Mouse (Mus musculus): ENCODE data around the gene Ccnd1. TPM values are rescaled to one million over a fixed set of nuclear protein-coding genes. Genes with fewer than 3 reads are reported as not detected.

Ccnd1 gene
- 127 and 134 TPM in 2 replicates for polyA plus RNA-seq (2015; fragmentation: Nextera tagmentation; extraction: Ambion mirVana)

DNA sequence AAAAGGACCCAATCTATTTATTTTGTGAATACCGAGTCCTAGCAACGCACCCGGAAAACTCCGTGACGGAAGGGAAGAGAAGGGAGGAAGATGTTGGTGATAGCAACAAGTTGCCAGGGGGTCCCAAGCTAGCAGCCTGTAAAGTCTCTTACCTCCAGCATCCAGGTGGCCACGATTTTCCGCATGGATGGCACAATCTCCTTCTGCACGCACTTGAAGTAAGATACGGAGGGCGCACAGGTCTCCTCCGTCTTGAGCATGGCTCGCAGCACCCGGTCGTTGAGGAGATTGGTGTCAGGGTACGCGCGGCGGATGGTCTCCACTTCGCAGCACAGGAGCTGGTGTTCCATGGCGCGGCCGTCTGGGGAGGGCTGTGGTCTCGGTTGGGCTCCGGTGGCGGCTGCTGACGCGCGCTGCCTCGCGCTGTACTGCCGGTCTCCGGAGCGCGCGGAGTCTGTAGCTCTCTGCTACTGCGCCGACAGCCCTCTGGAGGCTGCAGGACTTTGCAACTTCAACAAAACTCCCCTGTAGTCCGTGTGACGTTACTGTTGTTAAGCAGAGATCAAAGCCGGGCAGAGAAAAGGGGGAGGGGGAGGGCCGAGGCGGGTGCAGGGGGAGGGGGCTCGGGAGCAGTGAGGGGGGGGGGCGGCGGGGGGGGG lies at the start of gene Ccnd1:
TSS of gene Ccnd1 (minus strand) at position 582 of the 659 bp plus-strand sequence.
- Histone ChIP-seq H3K9ac (peak within 1 kb of the TSS; percentile 80), H3K4me3 (peak within 1 kb of the TSS; percentile 61), H3K36me3 (peaks cover 24% of the 10 kb centered on the region), H3K4me1 (peaks cover 65% of the 10 kb centered on the region), H3K27me3 (peaks cover 18% of the 10 kb centered on the region), H3K9me3 (no peaks in the 10 kb centered on the region), H3K4me2 (peak within 1 kb of the TSS; percentile 92), H3K27ac (peak within 1 kb of the TSS; percentile 98)
- peak; percentile 43 for ATAC-seq (ENCODE audit: borderline replicate concordance, extremely low read depth, low FRiP score, low TSS enrichment)
- WGBS = 1% methylated on average over 39 of the region's 45 CpGs

DNA sequence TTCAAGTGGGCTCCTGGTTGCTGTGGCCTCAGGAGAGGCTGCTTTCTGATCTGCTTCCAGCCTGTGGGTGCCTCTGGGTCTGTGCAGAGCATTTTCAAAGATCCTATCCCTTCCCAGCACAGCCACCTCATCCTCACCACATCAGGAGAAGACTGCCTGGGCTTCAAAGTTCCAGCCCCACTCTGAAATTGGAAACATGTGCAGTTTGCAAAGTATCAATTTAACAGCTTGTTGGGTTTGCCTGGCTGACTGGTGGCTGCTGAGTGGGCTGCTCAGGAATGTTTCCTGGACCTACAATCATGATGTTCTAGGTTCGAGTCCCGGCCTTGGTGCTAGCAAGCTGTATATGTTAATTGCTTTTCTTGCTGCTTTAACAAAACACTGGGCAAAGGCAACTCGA lies 49.1 kb upstream of the Ccnd1 start:
- no peak for ATAC-seq (ENCODE audit: borderline replicate concordance, extremely low read depth, low FRiP score, low TSS enrichment)
- H3K4me2 ChIP-seq = no peak overlapping the region
- H3K4me1 ChIP-seq = no peaks in the 10 kb centered on the region
- H3K27ac ChIP-seq = no peak overlapping the region
- H3K4me3 ChIP-seq = no peak overlapping the region
- no peak overlapping the region for H3K9ac ChIP-seq
- H3K9me3 ChIP-seq = no peaks in the 10 kb centered on the region
- WGBS = 58% methylated on average over 3 of the region's 3 CpGs
- H3K27me3 ChIP-seq = no peaks in the 10 kb centered on the region
- H3K36me3 ChIP-seq = no peaks in the 10 kb centered on the region

DNA sequence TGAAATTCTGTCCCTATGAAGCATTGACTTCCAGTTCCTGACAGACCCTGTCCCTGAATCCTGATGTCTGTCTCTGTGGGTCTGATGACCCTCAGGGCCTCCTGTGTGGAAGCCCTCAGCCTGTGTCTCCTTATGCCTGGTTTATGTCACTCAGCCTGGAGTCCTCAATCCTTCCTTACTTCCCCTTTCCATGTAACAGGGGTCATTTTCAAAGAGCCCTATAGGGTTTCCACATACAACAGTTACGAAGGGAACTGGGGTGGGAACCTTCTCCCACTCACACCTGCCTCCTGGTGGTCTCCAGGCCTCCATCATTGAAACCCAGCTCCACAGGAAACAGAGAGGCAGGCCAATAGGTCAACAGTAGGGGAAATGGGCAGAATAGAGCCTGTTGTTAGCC lies 45.4 kb upstream of the Ccnd1 start:
- Histone ChIP-seq H3K4me2 (no peak overlapping the region), H3K36me3 (no peaks in the 10 kb centered on the region), H3K9me3 (no peaks in the 10 kb centered on the region), H3K27me3 (no peaks in the 10 kb centered on the region), H3K4me1 (peaks cover 5% of the 10 kb centered on the region; the same call in 1 of the 2 replicates), H3K9ac (no peak overlapping the region), H3K4me3 (no peak overlapping the region), H3K27ac (no peak overlapping the region)
- 78% methylated on average over 1 of the region's 1 CpGs for WGBS
- ATAC-seq (ENCODE audit: borderline replicate concordance, extremely low read depth, low FRiP score, low TSS enrichment) = no peak

DNA sequence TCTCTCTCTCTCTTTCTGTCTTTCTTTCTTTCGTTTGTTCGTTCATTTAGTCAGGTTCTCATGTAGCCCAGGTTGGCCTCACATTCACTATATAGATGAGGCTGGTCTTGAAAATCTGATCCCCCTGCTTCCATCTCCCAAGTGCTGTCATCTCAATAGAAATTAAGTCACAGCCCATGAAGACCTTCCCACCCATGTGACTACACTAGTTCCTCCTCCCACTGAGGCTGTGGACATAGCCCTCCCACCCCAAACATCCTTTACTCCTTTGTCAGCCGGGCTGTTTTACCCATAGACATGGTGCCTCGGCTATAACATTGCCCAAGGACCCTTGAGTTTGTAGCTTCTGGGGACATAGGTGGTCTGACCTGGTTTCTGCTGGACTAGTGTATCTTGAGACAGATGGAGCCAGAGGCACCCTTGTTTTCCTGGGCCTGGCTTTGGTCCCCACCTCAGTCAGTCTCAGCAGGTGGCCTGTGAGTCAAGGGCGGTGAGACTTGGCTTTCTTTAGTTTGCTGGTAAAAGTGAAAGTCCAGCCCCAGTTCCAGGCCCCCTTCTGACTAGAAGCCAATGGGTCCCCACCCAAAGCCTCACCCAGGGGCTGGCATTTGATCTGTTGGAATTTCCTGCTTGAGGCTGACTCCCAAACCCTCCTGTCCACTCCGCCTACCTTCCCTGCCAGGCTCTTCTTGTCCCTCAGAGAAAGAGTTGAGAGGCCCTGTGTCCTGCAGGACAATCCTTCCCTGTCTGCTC lies 42.8 kb upstream of the Ccnd1 start:
- peaks cover 5% of the 10 kb centered on the region; the same call in 1 of the 2 replicates for H3K4me1 ChIP-seq
- no peak overlapping the region for H3K4me3 ChIP-seq
- H3K36me3 ChIP-seq = no peaks in the 10 kb centered on the region
- H3K27me3 ChIP-seq = no peaks in the 10 kb centered on the region
- 85% methylated on average over 6 of the region's 6 CpGs for WGBS
- H3K27ac ChIP-seq = no peak overlapping the region
- H3K9me3 ChIP-seq = no peaks in the 10 kb centered on the region
- ATAC-seq (ENCODE audit: borderline replicate concordance, extremely low read depth, low FRiP score, low TSS enrichment) = no peak
- no peak overlapping the region for H3K9ac ChIP-seq
- H3K4me2 ChIP-seq = no peak overlapping the region

DNA sequence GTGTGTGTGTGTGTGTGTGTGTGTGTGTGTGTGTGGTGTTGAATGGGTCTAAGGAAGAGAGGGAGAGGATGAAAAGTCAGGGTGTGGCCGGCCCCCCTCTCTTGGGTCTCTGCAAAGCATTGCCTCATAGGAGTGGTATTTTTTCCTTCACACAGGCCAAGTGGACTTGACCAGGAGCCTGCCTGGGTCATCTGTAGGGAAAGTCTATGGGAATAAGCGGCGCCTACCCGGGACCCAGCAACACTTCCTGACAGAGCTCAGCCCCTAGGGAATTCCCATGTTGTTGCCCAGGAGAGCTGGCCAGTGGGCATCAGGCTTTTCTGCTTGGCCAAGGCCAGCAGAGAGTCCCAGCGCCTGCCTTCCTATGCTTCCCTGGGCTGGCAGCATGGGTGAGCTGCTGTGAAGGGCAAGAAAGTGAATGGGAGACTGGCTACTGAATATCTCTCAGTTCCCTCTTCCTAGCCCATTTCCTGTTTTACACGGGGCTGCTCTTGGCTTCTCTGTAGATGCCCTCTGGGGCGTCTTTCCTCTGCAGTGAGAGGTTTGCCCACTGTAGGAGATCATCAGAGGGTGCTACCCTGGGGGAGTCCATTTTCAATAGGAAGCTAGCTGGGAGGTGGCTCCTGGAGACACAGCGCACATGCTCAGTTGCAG lies 41.8 kb upstream of the Ccnd1 start:
- no peak overlapping the region for H3K4me2 ChIP-seq
- H3K9ac ChIP-seq = no peak overlapping the region
- ATAC-seq (ENCODE audit: borderline replicate concordance, extremely low read depth, low FRiP score, low TSS enrichment) = no peak
- no peak overlapping the region for H3K4me3 ChIP-seq
- H3K36me3 ChIP-seq = no peaks in the 10 kb centered on the region
- H3K27me3 ChIP-seq = no peaks in the 10 kb centered on the region
- no peaks in the 10 kb centered on the region for H3K9me3 ChIP-seq
- peaks cover 5% of the 10 kb centered on the region; the same call in 1 of the 2 replicates for H3K4me1 ChIP-seq
- WGBS = 65% methylated on average over 8 of the region's 8 CpGs
- peak overlapping the region; percentile 26; the same call in 1 of the 2 replicates for H3K27ac ChIP-seq

DNA sequence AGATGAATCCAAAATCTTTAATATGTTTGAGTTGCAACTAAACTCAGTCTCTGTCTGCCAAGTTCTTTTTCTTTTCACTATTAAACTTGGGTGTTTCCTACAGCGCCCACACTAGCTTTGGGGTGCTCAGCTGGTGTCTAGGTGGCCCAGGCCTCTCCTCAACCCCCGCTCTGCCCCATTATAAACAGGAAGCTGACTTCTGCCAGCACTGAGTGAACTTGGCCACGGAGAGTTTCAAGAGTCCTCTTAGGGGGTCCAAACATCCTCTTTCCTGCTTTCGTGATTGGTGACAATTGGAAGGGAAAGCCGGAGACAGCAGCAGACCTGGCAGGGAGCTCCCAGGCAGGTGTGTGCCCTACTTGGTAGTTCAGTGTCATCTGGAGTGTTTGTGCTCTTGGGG lies 40.1 kb upstream of the Ccnd1 start:
- Histone ChIP-seq H3K27me3 (no peaks in the 10 kb centered on the region), H3K27ac (peak overlapping the region; percentile 7; the same call in 1 of the 2 replicates), H3K9me3 (no peaks in the 10 kb centered on the region), H3K9ac (no peak overlapping the region), H3K4me1 (peaks cover 5% of the 10 kb centered on the region; the same call in 1 of the 2 replicates), H3K4me3 (no peak overlapping the region), H3K36me3 (no peaks in the 10 kb centered on the region), H3K4me2 (no peak overlapping the region)
- WGBS = 37% methylated on average over 5 of the region's 5 CpGs
- ATAC-seq (ENCODE audit: borderline replicate concordance, extremely low read depth, low FRiP score, low TSS enrichment) = no peak

DNA sequence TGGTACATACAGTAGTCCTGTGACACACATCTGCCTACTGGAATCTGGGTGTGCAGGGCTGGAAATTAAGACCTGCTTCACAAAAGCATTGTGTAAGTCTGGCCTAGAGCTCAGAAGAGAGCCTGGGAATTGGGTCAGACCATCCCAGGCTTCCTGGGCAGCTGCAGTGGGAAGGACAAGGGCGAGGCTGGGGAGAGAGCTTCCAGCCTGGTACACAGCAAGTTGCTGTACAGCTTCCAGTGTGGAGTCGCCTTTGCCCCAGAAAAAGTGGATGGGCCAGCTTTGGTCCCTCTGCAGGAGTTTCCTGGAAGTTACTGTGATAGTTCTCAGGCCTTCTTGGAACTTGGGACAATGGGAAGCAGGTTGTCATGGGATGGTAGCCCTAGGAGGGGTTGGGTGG lies 37.4 kb upstream of the Ccnd1 start:
- no peak overlapping the region for H3K27ac ChIP-seq
- peaks cover 5% of the 10 kb centered on the region; the same call in 1 of the 2 replicates for H3K4me1 ChIP-seq
- H3K9ac ChIP-seq = no peak overlapping the region
- H3K4me2 ChIP-seq = no peak overlapping the region
- no peak overlapping the region for H3K4me3 ChIP-seq
- no peaks in the 10 kb centered on the region for H3K27me3 ChIP-seq
- ATAC-seq (ENCODE audit: borderline replicate concordance, extremely low read depth, low FRiP score, low TSS enrichment) = no peak
- no peaks in the 10 kb centered on the region for H3K9me3 ChIP-seq
- H3K36me3 ChIP-seq = no peaks in the 10 kb centered on the region
- 59% methylated on average over 2 of the region's 2 CpGs for WGBS

DNA sequence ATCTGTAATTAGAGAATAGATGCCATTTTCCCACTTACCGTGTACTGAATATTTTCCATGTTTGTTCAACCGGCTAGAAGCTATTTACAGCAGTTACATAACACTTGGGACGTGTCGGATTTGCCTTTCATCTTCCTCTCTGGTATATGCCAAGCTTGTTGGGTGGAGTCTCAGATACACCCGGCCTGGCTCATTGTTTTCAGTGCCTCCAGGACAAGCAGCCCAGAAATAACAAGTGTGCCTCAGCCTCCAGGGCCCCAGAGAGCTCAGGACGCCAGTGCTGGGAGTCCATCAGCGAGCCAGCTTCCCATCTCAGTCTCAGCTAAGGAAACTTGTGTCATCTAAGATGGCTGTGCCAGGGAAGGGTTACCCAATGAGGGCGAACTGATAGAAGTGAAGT lies 33.7 kb upstream of the Ccnd1 start:
- Histone ChIP-seq H3K4me2 (no peak overlapping the region), H3K27me3 (no peaks in the 10 kb centered on the region), H3K4me3 (no peak overlapping the region), H3K4me1 (peaks cover 8% of the 10 kb centered on the region; the same call in 1 of the 2 replicates), H3K27ac (no peak overlapping the region), H3K36me3 (no peaks in the 10 kb centered on the region), H3K9me3 (no peaks in the 10 kb centered on the region), H3K9ac (no peak overlapping the region)
- WGBS = 56% methylated on average over 8 of the region's 8 CpGs
- ATAC-seq (ENCODE audit: borderline replicate concordance, extremely low read depth, low FRiP score, low TSS enrichment) = no peak

DNA sequence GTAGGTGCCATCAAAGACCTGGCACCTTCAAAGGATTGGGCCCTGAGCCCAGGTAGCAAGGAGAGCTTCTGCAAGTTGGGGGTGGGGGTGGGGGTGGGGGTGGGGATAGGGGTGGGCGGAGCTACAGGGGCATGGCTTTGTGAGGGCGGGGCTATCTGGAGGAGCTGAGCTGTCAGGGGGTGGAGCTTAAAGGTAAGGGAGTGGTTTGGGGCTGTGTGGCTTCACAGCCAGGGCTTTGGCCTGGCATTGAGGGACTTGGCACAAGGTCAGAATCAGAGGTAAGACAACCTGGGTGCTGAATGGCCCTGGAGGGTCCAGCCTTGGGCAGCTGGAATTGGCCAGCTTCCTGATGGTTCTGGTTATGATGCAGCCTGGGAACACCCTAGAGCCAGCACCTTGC lies 32.0 kb upstream of the Ccnd1 start:
- Histone ChIP-seq H3K4me2 (no peak overlapping the region), H3K9ac (no peak overlapping the region), H3K9me3 (no peaks in the 10 kb centered on the region), H3K4me3 (no peak overlapping the region), H3K36me3 (no peaks in the 10 kb centered on the region), H3K27ac (no peak overlapping the region), H3K4me1 (peaks cover 8% of the 10 kb centered on the region; the same call in 1 of the 2 replicates), H3K27me3 (no peaks in the 10 kb centered on the region)
- ATAC-seq (ENCODE audit: borderline replicate concordance, extremely low read depth, low FRiP score, low TSS enrichment) = peak; percentile 45; the same call in 1 of the 2 replicates
- WGBS = 32% methylated on average over 2 of the region's 2 CpGs

DNA sequence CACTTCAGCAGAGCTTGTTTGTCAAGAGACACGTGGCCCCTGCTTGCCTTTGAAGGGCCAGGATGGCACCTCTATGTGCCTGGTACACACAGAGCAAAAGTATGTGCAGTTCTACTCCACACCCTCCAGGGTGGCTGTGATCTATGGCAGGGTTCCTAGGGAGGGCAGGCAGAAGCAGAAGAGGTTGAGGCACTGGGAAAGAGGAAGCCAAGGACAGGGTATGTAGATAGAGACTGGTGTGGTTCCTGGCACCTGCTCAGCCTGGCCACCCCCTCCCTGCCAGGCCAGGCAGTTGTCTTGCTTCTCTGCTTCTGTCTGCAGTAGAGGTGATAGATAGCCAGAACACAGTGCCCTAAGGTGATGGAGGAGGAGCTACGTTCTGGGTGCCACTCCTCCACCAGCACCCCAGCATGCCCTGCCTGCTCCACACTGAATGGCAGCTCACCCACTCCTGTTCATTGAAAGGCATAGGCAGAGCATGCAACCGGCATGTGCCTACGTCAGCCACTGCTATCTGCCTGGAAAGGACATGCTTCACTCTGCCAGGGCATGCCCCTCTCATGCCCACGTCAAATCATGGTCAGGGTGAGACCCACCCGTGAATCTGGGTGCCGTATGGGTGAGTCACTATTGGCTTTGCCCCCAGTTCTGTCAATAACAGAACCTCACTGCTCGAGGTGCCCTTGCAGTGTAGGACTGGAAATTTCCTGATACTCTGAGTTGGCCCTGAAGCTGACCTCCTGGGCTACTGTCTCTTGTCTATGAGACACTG lies 31.5 kb upstream of the Ccnd1 start:
- WGBS = 50% methylated on average over 8 of the region's 8 CpGs
- H3K27ac ChIP-seq = no peak overlapping the region
- H3K27me3 ChIP-seq = no peaks in the 10 kb centered on the region
- H3K4me1 ChIP-seq = peaks cover 8% of the 10 kb centered on the region; the same call in 1 of the 2 replicates
- H3K4me3 ChIP-seq = no peak overlapping the region
- H3K36me3 ChIP-seq = no peaks in the 10 kb centered on the region
- no peaks in the 10 kb centered on the region for H3K9me3 ChIP-seq
- H3K9ac ChIP-seq = no peak overlapping the region
- H3K4me2 ChIP-seq = no peak overlapping the region
- 0 out of 2 replicates have a peak, but pooled peaks have one; percentile 33 for ATAC-seq (ENCODE audit: borderline replicate concordance, extremely low read depth, low FRiP score, low TSS enrichment)

DNA sequence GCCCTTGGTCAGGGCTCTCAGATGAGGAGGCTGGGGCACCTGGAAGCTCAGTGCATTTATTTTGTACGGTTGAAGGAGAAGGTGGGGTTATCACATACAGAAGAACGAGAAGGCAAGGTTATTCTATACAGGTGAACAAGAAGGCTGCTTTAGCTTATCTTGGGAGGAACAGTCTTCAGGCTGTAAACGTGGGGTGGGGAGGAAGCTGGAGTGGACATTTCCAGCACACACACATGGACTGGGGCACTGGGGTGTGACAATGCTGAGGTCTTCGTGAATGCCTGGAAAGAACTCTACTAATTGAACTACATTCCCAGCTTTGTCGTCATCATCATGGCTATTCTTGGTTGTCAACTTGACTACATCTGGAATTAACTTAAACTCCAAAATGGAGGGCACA lies 26.2 kb upstream of the Ccnd1 start:
- Histone ChIP-seq H3K4me3 (no peak overlapping the region), H3K36me3 (no peaks in the 10 kb centered on the region), H3K27me3 (no peaks in the 10 kb centered on the region), H3K9ac (no peak overlapping the region), H3K4me1 (0 out of 2 replicates have a peak, but pooled peaks cover 2% of the 10 kb centered on the region), H3K27ac (no peak overlapping the region), H3K4me2 (no peak overlapping the region), H3K9me3 (no peaks in the 10 kb centered on the region)
- ATAC-seq (ENCODE audit: borderline replicate concordance, extremely low read depth, low FRiP score, low TSS enrichment) = no peak
- 80% methylated on average over 5 of the region's 5 CpGs for WGBS

All from lung, embryonic 15.5 days (tissue).